Mouse (Mus musculus) liver, adult 2 months (tissue): Measurements from ENCODE around the gene Lclat1. TPM values are rescaled to one million over a fixed set of nuclear protein-coding genes. Genes with fewer than 3 reads are reported as not detected.

Experiments
- DNase-seq: peaks from one replicate; pipeline ENCODE4 v3.0.0-alpha.2; 2011; ENCODE audit warnings: low read depth, low spot score; ENCODE audit errors: extremely low read depth
- H3K27ac ChIP-seq: fragments of 200-500 bp; replicated peaks from 2 replicates; pipeline ENCODE4 v1.5.1; 2012; ENCODE audit warnings: low read depth, mild to moderate bottlenecking, control low read depth, inconsistent platforms, low read length; ENCODE audit not compliant: insufficient read depth
- H3K27me3 ChIP-seq: fragments of 200-500 bp; 2 replicates; pipeline ENCODE4 v1.6.1; 2012; ENCODE audit warnings: mild to moderate bottlenecking, moderate library complexity, low read length, inconsistent platforms; ENCODE audit not compliant: control insufficient read depth, insufficient read depth
- H3K36me3 ChIP-seq: fragments of 200-500 bp; 2 replicates; pipeline ENCODE4 v1.6.1; 2012; ENCODE audit warnings: low read length, inconsistent platforms; ENCODE audit not compliant: control insufficient read depth, insufficient read depth
- H3K4me1 ChIP-seq: fragments of 200-500 bp; 2 replicates; pipeline ENCODE4 v1.6.1; 2011; ENCODE audit warnings: low read length; ENCODE audit not compliant: control insufficient read depth, insufficient read depth
- H3K4me3 ChIP-seq: fragments of 200-500 bp; 2 replicates; pipeline ENCODE4 v1.5.1; 2011; ENCODE audit warnings: low read depth, mild to moderate bottlenecking, control low read depth, low read length, moderate library complexity; ENCODE audit not compliant: insufficient read depth
- H3K79me2 ChIP-seq: fragments of 200-500 bp; 2 replicates; pipeline ENCODE4 v1.6.1; 2012; ENCODE audit warnings: inconsistent platforms, mild to moderate bottlenecking, low read length, moderate library complexity; ENCODE audit not compliant: control insufficient read depth, insufficient read depth
- H3K9ac ChIP-seq: fragments of 200-500 bp; 2 replicates; pipeline ENCODE4 v1.6.1; 2012; ENCODE audit warnings: low read depth, mild to moderate bottlenecking, control low read depth, inconsistent platforms, low read length
- CTCF ChIP-seq: fragments of 200-500 bp; IDR thresholded peaks from 2 replicates; pipeline ENCODE4 v1.5.1; 2011; ENCODE audit warnings: low read depth, low read length, control low read depth
- POLR2A ChIP-seq: fragments of 200-500 bp; IDR thresholded peaks from 2 replicates; pipeline ENCODE4 v1.6.1; 2011; ENCODE audit warnings: low read length, control low read depth; ENCODE audit not compliant: insufficient read depth; ENCODE audit errors: extremely low read depth
- WGBS: fragments of 180-500 bp; shearing (Covaris S2); methylation state at CpG from one replicate; pipeline ENCODE4 v1.1.7; 2018; 5-methylcytosine and 5-hydroxymethylcytosine counted together
- polyA plus RNA-seq: library from polyadenylated mRNA; depleted of rRNA; stranded (reverse); fragments of >200 nt; gene quantifications from 2 replicates; pipeline ENCODE4 v1.2.3, GENCODE M21; 2012
- total RNA-seq: library from RNA; depleted of rRNA; stranded (reverse); fragments of >200 nt; gene quantifications from 2 replicates; pipeline ENCODE4 v1.2.3, GENCODE M21; 2014

The Lclat1 gene
- total and polyA plus RNA-seq, 2 experiments: 12.3 to 24.1 TPM

DNA sequence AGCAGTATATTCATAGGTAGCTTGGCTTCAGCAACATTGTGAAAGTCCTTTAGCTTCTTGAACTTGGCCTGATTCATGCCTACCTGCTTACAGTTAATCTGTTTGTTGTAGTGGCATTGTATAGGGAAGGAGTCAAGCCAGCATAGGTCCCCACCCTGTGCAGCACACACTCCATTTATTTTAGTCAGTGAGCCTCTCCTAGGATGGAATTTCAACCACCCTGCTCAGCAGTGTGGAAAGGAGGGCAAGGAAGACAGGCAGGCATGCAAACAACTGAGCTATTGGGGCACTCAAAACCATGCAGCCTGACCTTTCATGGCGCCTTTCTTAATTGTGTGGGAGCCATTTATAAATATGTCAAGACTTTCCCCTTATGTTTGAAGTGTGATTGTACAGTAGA is 92.6 kb downstream of the Lclat1 start:
- no peak for DNase-seq
- Histone ChIP-seq H3K36me3 (no peaks in the 10 kb centered on the region; the same call in 1 of the 2 replicates), H3K79me2 (no peaks in the 10 kb centered on the region), H3K27ac (no peak overlapping the region), H3K4me3 (no peak overlapping the region), H3K4me1 (no peaks in the 10 kb centered on the region), H3K9ac (no peak overlapping the region), H3K27me3 (no peaks in the 10 kb centered on the region)
- no peak for TF ChIP-seq CTCF
- no peak for TF ChIP-seq POLR2A
- 88% methylated on average over 1 of the region's 1 CpGs for WGBS

DNA sequence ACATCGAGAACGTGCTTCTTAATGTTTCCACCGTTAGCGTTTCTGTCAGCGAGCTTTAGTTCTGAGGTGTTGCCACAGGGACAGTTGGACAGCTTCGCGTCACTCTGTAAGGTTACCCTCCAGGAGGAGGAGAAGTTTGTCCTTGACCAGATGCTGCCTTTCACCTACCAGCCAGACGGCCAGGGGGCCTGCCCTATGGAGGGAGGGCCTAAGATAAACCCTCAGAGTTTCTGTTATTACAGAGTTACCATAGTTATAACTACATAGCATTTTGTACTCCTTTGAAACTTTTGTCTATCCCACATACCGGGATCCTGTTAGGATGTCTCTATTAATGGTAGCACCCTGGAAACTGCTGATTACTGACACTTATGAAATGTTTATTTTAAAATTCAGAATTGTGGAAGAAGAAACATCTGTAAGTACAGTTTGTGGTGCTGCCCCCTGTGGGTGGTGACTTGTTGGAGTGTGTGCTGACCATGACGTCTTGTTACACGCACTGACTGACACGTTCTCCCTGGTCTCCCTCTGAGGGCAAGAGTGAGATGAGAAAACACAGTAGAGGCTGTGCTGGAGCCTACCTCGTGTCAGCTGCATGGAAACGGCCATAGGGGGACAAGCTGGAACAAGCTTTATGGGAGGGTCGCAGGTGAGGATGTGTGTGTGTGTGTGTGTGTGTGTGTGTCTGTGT is 96.0 kb downstream of the Lclat1 start:
- 87% methylated on average over 15 of the region's 15 CpGs for WGBS
- no peak overlapping the region for H3K4me3 ChIP-seq
- no peaks in the 10 kb centered on the region for H3K79me2 ChIP-seq
- H3K36me3 ChIP-seq: no peaks in the 10 kb centered on the region
- H3K27me3 ChIP-seq: no peaks in the 10 kb centered on the region
- H3K27ac ChIP-seq: no peak overlapping the region
- H3K9ac ChIP-seq: no peak overlapping the region
- DNase-seq: no peak
- TF ChIP-seq POLR2A (no peak), CTCF (no peak)
- H3K4me1 ChIP-seq: no peaks in the 10 kb centered on the region

DNA sequence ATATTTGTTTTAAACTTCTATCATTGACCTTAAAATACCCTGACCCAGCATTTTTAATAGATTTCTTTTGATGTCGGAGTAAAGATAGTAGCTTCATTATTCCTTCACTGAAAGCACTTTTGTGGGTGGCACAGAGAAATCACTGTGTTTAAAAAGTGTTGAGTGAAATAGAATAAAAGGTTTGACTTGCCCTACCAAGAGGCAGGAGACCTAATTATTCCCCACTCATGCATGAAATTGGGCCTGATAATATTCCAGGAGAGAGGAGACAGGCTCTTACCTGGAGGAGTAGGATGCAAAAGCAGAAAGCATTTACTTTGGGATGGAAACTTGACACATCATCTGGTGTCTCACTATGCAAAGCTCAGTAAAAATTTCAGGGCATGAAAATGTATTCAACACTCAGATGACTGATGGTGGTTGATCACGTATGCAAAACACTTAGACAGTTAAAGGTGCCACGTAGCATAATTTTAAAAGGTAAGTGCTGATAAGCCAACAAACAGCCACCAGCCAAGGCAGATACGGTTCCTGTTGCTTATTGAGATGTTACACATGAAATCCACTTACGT is 103.3 kb downstream of the Lclat1 start:
- no peak overlapping the region for H3K4me3 ChIP-seq
- H3K79me2 ChIP-seq: no peaks in the 10 kb centered on the region
- no peaks in the 10 kb centered on the region; the same call in 1 of the 2 replicates for H3K36me3 ChIP-seq
- 96% methylated on average over 5 of the region's 5 CpGs for WGBS
- no peak for TF ChIP-seq CTCF
- TF ChIP-seq POLR2A: no peak
- no peaks in the 10 kb centered on the region for H3K27me3 ChIP-seq
- DNase-seq: no peak
- no peaks in the 10 kb centered on the region for H3K4me1 ChIP-seq
- no peak overlapping the region for H3K9ac ChIP-seq
- no peak overlapping the region for H3K27ac ChIP-seq

DNA sequence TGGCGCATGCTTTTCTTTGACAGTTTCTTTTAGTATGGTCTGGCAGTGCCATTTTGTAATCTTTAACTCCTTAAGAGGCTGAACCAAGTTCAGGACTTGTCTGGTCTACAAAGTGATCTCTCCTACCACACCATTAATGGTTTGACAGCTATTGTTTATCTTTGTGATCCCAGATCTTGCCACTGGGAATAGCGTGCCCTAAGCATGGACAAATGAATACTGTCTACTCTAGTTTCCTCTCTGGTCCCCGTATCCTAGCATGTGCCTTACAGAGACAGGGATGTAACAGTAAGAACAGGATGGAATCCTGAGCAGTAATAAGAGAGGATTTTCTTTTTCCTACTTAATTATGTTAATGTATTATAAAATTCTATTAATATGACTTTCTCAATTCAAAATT is 105.0 kb downstream of the Lclat1 start:
- 90% methylated on average over 3 of the region's 3 CpGs for WGBS
- H3K4me1 ChIP-seq: no peaks in the 10 kb centered on the region
- H3K27ac ChIP-seq: no peak overlapping the region

DNA sequence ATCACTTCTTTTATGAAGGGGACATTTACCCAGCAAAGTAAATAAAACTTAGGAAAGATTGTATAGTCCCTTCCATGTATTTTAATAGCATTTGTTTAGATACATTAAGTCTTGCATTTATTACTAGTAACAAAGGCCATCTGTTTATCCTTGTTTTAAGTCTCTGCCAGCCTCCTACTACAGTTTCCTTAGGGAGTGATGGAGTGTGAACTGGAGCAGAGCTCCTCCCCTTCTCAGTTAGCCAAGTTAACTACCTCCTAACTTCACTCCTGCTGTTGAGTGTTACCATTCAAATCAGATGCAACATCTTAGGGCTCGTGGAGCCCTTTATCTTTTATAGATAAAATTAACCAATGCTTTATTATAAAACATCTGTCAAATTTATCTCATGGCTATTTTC is 105.4 kb downstream of the Lclat1 start:
- Histone ChIP-seq H3K4me3 (no peak overlapping the region), H3K27me3 (no peaks in the 10 kb centered on the region), H3K36me3 (no peaks in the 10 kb centered on the region; the same call in 1 of the 2 replicates), H3K79me2 (no peaks in the 10 kb centered on the region), H3K27ac (no peak overlapping the region), H3K4me1 (no peaks in the 10 kb centered on the region), H3K9ac (no peak overlapping the region)
- 65% methylated on average over 1 of the region's 1 CpGs for WGBS
- no peak for DNase-seq
- TF ChIP-seq CTCF (no peak), POLR2A (no peak)

More for the DNA sequence above, 105.0 kb downstream of the Lclat1 start:
- Histone ChIP-seq H3K79me2 (no peaks in the 10 kb centered on the region), H3K36me3 (no peaks in the 10 kb centered on the region; the same call in 1 of the 2 replicates), H3K4me3 (no peak overlapping the region), H3K9ac (no peak overlapping the region), H3K27me3 (no peaks in the 10 kb centered on the region)
- DNase-seq: no peak
- TF ChIP-seq CTCF: no peak
- no peak for TF ChIP-seq POLR2A

DNA sequence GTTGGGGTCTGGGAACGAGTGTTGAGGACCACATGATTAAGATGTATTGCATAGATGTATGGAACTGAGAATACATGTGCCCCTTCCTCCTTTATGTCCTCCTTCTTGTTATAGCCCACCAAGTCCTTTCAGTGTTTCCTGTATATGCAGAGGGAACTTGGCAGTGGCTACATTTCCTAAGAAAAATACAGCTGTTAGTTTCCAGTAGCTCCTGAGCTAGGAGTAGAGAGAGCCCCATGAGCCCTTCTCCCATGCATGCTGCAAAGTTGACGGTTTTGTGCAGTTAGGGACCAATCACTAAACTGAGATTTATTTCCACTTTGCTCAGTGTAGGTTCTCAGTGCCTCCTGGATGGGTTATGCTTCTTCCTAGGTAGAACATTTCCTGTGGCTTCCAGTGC is 105.9 kb downstream of the Lclat1 start:
- no peak overlapping the region for H3K27ac ChIP-seq
- no peak overlapping the region for H3K4me3 ChIP-seq
- 85% methylated on average over 2 of the region's 2 CpGs for WGBS
- TF ChIP-seq POLR2A: no peak
- TF ChIP-seq CTCF: no peak
- no peak overlapping the region for H3K9ac ChIP-seq
- no peaks in the 10 kb centered on the region for H3K27me3 ChIP-seq
- no peaks in the 10 kb centered on the region; the same call in 1 of the 2 replicates for H3K36me3 ChIP-seq
- no peaks in the 10 kb centered on the region for H3K4me1 ChIP-seq
- no peaks in the 10 kb centered on the region for H3K79me2 ChIP-seq
- no peak for DNase-seq
